Mouse (Mus musculus) yolk sac, embryonic 10.5 days (tissue): ENCODE measurements around the gene Prss33.

Experiments
- DNase-seq: peaks from one replicate; pipeline ENCODE4 v3.0.0-alpha.2; 2017; ENCODE audit warnings: low spot score

Gene Prss33

DNA sequence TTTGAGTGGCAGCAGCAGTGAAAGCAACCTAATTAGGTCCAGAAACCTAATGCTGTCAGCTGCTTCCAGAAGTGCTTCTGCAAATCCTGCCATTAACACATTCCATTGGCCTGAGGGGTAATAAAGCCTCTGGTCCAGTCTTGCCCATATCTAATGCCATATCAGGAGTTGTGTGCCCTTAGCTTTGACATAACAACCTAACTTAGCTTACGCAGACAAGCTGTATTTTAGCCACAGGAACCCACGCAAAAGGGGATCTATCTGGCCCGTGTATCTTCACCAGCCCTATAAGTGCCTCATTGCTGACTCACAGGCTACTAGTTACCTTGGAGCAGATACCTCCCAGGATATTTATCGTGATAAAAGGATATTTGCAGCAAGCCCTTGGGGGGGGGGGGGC, 10.3 kb downstream of the Prss33 start:
- DNase-seq = no peak

DNA sequence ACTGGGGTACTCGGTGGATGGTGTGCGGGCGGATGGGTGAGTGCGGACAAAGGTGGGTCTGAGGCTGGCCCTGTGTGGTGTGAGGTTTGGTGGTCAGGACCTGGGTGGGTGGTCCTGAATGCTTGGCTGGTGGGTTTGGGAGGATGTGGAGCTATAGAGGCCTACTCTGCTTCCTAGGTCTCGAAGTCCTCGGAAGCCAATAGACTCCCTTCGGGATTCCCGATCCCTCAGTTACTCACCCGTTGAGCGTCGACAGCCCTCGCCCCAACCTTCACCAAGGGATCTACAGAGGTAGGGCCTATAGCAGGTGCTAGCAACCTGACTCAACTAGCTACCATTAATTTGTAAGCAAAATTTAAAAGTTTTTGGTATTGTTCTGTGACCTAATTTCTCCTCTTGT, 12.2 kb downstream of the Prss33 start:
- DNase-seq = no peak

DNA sequence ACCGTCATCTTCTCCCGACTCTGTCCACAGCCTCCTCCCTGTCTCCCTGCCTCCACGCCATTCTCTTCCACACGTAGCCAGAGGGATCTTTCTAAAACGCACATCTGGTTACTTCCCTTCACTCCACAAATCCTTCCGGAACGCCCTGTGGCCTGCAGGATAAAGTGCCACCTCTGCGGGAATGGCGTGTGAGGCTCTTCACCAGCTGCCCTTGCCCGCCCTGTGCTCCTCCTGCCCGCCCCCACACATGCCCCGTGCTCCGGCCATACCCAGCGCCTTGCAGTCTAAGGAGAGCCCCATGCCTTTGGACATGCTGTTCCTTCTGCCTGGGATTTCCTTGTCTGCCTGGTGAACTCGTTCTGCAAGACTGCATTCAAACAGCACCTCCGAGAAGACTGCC, 12.8 kb downstream of the Prss33 start:
- DNase-seq = no peak

DNA sequence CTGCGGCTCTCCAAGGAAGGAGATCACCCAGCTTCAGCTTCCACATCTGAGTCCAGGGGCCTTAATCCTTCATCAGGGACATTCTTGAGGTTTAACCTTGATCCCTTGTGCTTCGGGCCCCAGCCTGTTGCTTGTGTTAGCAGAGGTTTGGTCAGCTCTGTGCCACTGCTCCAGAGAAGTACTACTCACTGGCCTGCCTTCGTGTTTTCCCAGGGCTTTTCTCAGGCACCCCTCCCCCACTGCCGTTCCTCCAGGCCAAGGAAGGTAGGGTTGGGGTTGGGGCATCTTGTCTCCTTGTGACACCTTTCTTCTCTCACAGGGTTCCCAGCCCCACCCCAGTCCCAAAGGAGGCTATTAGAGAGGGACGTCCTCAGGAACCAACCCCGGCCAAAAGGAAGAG, 13.8 kb downstream of the Prss33 start:
- DNase-seq = no peak

DNA sequence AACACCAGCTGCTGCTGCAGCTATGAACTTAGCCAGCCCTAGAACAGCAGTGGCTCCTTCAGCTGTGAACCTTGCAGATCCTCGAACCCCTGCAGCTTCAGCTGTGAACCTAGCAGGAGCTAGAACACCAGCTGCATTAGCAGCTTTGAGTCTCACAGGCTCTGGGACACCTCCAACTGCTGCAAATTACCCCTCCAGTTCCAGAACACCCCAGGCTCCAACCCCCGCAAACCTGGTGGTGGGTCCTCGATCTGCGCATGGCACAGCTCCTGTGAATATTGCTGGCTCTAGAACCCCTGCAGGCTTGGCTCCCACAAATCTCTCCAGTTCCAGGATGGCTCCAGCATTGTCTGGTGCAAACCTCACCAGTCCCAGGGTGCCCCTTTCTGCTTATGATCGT, 15.1 kb downstream of the Prss33 start:
- DNase-seq = no peak

DNA sequence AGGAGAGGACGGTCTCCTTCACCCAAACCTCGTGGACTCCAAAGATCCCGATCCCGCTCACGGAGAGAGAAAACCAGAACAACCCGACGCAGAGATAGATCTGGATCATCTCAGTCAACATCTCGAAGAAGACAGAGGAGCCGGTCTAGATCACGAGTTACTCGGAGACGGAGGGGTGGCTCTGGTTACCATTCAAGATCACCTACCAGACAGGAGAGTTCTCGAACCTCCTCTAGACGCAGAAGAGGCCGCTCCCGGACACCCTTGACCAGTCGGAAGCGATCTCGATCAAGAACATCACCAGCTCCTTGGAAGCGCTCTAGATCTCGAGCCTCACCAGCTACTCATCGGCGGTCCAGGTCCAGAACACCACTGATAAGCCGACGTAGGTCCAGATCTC, 16.6 kb downstream of the Prss33 start:
- no peak for DNase-seq

DNA sequence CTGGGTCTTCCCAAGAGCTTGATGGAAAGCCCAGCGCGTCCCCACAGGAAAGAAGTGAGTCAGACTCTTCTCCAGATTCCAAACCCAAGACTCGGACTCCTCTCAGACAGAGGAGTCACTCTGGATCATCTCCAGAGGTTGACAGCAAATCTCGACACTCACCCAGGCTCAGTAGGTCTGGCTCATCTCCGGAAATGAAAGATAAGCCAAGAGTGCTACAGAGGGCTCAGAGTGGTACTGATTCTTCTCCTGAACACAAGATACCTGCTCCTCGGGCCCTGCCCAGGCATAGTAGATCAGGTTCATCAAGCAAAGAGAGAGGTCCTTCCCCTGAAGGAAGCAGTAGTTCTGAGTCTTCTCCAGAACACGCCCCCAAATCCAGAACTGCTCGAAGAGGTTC, 17.3 kb downstream of the Prss33 start:
- DNase-seq = no peak

DNA sequence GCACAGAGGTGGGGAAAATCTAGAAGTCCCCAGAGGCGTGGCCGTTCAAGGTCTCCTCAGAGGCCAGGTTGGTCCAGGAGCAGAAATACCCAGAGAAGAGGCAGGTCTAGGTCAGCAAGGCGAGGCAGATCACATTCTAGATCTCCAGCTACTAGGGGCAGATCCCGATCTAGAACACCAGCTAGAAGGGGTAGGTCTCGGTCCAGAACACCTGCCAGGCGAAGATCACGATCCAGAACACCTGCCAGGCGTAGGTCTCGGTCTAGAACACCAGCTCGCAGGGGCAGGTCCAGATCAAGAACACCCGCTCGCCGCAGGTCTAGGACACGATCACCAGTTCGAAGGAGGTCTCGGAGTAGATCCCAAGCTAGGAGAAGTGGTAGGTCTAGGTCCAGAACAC, 20.2 kb downstream of the Prss33 start:
- DNase-seq = no peak

DNA sequence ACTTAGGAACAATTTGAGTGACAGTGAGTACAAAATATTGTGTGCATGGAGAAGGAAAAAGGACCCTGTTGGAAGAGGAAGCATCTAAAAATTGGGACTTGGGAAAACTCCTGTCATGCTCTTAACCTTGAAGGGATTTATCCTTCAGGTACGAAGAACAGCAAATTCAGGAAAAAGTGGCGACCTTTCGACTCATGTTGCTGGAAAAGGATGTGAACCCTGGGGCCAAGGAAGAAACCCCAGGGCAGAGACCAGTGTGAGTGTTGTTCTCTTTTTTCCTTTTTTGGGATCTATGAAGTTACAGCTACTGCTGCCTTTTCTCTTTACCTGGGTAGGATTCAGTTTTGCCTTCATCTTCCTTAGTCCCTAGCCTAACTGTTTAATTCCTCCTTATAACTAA, 27.9 kb downstream of the Prss33 start:
- DNase-seq = no peak

DNA sequence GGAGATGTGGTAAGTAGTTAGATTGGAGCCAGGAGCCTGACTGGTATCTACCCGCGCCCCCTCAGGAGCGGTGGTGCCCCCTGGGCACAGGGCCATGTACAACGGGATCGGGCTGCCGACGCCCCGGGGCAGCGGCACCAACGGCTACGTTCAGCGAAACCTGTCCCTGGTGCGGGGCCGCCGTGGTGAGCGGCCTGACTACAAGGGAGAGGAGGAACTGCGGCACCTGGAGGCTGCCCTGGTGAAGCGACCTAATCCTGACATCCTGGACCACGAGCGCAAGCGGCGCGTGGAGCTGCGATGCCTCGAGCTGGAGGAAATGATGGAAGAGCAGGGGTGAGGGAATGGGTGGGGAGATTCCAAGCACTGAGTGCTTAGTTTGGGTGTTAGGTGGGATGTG, 29.0 kb downstream of the Prss33 start:
- DNase-seq = no peak

DNA sequence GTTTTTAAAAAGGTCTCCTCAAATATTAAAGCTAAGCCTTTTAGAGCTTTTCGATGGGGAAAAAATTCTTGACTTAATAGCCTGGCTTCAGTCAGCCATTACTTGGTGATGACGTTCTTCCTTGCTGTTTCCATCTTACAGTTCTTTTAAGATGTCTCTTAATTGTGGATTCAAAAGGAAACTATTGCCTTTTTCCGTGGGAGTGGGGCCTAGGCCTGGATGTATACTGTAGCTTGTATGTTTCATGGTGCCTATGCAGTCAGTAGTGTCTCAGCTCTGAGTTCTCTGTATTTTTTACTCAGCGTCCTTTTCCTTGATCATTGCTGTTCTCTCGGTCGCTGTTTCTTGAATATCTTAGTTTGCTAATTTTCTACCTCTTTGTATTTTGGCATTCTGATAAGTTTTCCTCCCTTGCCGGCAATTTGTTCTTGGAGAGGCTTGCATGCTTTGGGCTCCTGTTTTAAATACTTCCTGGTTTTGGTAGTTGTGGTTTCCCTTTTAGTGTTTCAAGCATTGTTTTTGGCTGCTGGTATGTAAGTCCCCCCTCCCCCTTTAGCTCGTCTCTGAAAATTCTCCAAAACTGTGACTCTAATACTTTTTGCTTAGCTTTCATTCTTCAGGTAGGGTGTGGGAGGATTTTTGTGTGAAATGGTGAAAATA, 31.3 kb downstream of the Prss33 start:
- DNase-seq = no peak

DNA sequence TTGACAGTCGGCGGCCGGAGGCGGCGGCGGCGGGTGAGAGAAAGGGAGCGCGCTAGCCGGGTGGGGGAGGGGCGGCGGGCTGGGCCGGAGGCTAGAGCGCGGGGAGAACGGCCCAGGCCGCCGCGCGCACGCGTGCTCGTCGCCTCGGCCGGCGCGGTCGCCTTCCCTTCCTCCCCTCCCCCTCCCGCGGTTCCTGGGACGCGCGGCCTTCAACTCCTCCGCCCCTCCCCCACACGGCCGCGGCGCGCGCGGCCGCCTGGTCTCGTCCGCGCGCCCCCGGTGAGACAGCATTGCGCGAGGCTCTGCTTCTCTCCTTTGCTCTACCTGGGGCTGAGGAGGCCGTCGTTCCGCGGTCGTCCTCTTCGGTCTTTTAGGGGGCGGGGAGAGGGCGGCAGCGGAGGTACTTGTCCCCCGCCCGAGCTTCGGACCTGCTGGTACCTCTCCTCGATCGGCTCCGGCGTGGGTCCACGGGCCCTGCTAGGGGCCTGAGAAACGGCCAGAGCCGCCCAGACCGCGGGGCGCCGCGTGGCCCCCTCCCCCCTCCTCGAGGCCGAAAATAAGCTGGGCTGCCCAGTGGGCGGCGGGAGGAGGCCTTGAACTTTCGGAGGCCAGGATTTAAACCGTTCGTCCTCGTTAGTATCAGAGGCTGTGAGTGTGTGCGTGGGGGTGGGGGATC, 32.4 kb downstream of the Prss33 start:
- DNase-seq = peak; percentile 91

DNA sequence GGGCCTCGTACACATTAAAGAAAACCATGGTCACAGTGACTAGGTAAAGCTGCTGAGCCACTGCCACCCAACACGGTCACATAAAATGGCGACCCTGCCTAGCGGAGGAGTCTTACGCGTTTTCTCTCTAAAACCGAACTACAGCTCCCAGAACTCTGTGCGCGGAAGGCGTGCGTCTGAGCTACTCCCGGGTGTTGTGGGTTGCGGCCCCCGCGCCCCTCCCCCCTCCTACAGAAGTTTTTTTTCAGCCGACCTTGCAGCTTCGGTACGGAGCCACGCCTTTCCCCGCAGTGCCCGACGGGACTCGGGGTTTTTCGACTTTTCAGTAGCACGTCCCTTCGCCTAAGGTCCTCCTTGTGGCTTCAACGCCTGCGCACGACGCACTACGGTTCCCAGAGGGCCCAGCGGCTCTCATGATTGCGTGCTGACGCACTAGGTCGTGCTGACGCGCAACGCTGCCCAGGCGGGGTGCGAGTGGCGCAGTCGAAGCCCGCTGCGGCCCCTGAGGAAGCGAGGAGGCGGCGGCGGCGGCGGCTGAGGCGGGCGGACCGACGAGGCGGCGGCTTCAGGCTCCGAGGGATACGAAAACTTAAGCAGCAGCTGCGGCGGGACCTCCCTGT, 33.0 kb downstream of the Prss33 start:
- peak; percentile 99 for DNase-seq

DNA sequence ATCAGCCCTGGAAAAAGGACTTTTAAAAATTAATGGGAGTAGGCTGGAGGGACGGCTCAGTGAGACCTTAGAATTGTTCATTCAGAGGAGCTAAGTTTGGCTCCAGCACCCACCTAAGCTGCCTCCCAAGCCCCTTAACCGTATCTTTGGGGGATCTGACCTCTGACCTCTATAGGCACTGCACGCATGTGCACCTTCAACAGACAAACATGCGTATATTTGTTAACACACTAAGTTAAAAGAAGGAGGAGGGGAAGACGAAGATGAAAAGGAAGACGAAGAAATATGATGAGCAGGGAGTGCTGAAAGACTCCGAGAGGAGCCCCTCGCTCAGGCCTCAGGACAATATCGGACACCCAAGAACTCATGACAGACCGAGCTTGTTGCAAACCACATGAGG, 34.2 kb downstream of the Prss33 start:
- no peak for DNase-seq

DNA sequence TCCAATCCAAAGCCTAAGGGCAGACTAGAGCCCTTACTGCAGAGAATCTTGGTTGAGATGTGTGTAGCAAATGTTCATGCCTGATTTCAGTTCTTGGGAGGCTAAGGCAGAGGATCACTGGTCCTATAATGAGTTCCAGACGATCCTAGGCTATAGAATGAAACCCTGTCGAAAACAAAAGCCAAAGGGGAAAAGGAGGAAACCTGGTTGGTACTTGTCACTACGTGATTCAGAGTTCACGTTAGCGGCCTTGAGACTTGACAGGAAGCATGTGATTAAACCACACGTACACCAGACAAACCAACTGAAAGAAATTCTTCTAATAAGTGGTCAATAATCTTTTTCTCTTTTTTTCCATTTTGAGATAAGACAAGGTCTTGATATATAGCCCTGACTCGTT, 38.5 kb downstream of the Prss33 start:
- DNase-seq = no peak

DNA sequence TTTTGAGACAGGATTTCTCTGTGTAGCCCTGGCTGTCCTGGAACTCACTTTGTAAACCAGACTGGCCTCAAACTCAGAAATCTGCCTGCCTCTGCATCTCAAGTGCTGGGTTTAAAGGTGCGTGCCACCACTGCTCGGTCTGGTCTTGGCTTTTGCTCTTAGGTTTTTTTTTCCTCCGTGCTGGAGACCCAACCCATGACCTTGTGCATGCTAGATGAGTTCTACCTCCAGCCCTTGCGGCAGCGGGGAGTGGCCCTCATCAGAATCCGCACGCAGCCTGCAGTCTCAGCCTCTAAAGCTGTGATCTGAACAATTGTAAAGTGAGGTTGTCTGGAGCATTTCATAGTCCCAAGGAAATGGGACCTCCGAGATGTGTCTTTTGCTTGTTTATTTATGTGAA, 40.5 kb downstream of the Prss33 start:
- DNase-seq = no peak

DNA sequence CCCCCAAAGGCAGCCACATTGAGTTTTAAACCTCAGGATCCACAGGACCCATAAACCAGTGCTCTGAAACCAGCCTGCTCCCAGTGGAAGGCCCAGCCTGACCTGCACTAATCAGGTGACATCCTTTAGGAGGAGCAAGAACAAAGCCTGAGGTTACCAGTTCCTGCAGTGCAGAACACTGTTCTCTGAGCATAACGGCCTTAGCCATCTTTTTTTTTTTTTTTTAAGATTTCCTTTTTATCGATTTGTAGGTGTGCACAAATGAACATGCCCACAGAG, 44.8 kb downstream of the Prss33 start:
- DNase-seq = no peak

DNA sequence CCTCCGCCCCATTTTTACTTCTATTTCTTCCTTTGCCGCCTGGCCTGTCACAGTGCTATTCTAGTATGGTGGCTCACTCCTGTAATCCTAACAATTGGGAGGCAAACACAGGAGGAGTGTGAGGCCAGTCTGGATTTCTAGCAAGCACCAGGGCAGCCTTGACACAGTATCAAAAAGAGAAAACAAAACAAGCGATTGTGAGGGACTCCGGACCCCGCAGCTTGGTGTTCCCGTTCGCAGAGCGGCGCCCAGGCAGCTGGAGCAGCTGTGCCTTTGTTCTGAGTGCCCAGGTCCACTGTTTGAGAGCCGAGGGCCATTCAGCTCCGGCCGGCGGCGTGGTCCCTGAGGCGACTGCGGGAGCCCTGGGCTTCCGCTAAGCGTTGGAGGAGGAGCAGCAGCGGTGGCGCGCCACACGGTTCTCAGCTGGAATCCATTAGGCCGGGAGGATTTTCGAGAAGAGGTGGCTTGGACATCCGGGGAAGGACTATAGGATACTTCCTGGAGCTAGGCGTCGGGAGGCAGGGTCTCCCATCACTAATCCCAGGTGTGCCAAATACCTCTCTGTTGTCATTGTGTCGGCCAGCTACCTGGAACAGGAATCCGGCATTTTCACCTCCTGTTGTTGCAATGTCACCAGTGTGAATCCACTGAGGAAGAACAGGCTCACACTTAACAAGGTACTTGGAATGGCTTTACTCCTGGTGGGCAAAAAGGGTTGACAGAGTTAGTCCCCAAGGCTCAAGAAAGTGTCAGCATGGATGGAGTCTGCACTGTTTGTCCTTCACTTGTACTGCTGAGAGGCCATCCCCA, 45.4 kb downstream of the Prss33 start, which contains the start of gene Srrm2:
Gene Srrm2 (plus strand): TSS at position 264 of the 810 bp plus-strand sequence.
- peak; percentile 58 for DNase-seq

DNA sequence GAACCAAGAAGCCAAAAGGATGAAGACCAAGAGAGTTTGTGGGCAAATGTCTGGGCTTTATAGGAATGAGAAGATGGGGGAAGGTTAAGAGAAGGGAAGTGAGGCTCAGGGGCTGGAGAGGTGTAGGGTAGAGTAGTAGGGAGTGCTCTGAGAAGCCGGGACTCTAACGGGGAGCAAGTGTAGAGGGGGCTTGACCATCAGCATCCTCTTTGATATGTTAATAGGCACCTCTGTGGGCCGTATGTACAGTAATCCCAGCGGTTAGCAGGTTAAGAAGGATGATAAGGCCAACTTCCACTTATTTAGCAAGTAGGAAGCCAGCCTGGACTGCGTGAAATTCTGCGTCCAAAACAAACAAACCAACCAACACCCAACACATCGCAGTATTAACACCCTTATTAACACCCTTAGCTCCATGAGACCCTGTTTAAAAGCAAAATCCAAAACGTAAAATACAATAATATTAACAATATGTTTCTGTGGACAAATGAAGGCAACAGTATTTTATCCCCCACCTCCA, 46.0 kb downstream of the Prss33 start:
- no peak for DNase-seq

DNA sequence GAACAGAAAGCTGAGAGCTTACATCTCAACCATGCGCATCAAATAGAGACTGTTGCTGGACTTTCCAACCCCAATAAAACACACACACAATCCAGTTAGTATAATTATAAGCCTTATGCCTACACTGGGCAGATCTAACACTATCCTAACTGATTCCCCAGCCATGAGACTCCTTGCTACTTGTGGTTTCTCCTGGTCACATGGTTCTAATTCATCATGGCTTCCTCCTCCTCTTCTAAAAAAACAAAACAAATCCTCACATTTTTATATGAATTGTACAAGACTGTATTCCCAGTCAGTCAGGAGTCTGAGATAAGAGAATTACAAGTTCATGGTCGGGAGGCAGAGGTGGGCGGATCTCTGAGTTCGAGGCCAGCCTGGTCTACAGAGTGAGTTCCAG, 46.9 kb downstream of the Prss33 start:
- no peak for DNase-seq

DNA sequence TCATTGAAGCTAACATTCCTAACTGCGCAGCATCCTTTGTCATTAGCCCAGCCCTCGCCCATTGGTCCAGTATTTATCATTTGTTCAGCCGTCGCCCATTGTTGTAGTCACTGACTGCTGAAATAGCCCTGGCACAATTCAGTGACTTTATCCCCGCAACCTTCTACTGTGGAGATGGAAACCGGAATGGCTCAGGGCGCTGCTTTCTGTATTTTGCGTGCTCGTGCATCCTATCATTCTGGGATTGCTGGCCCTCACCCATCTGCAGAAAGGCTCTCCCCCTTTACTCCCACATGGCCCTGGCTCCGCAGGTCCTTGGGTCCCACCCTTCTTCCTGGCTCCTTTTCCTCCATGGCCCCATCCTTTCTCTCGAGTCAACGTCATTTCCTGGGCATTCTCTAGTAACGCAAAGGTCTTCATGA, 49.3 kb downstream of the Prss33 start:
- no peak for DNase-seq

DNA sequence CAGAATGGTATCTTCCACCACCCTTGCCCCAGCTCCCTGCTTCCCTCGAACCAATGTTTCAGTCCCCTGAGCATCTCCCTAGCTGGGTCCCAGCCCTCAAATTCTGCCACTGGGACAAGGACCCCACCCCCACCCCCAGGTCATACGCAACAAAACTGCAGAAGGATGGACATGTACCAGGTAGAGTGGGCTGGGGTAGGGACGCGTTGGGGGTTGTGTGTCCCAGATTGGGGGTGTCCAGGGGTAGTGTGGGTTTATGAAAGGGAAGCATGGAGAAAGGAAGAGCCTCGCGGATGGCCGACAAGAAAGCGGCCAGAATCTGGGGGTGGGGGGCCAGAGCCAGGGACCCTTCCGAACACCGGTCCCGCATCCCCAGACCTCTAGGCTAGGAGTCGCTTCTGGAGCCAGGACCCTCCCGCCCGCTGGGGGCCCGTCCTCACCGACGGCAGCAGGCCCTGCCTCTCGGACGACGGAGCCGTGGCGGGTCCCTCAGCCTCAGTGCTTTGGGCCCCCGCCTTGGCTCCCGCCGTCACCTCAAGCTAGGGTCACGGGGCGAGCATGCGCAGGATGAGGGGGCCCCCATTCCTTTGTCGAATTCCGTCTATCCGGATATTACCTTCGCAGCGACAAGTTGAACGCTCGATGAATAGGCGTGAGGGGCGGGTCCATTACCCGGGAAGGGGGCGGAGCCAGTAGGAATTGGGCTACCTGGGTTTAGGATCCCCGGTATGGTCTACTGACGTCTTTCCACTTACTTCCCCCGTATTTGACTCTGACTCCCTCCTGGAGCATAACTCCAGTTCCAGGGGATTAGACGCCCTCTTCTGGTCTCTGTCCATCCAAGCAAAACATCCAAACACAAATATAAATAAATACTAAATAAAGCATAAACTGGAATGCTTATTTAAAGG, 50.0 kb downstream of the Prss33 start, which contains the start of gene Flywch2:
Gene Flywch2 (minus strand): TSS at position 521 of the 911 bp plus-strand sequence.
- DNase-seq = peak; percentile 62
